Mouse (Mus musculus) midbrain, embryonic 16.5 days (tissue): ENCODE measurements around the gene Fnip2. TPM values are rescaled to one million over a fixed set of nuclear protein-coding genes. Genes with fewer than 3 reads are reported as not detected.

Source experiments
- ATAC-seq: fragments of 200-750 bp; cut with Nextera tagmentation; 2 replicates; pipeline ENCODE4 v1.8.0; 2017; ENCODE audit warnings: moderate TSS enrichment
- H3K27ac ChIP-seq: fragments of 300-500 bp; sonication (generic); 2 replicates; pipeline ENCODE4 v1.5.1; 2014; ENCODE audit warnings: mild to moderate bottlenecking, low read length, mixed read lengths
- H3K27me3 ChIP-seq: fragments of 300-500 bp; sonication (generic); 2 replicates; pipeline ENCODE4 v1.6.1; 2014; ENCODE audit warnings: low read depth, low read length, mixed read lengths; ENCODE audit not compliant: control insufficient read depth, insufficient read depth
- H3K36me3 ChIP-seq: fragments of 300-500 bp; sonication (generic); 2 replicates; pipeline ENCODE4 v1.6.1; 2014; ENCODE audit warnings: mild to moderate bottlenecking, low read length, moderate library complexity, mixed read lengths; ENCODE audit not compliant: control insufficient read depth, insufficient read depth
- H3K4me1 ChIP-seq: fragments of 300-500 bp; sonication (generic); 2 replicates; pipeline ENCODE4 v1.6.1; 2014; ENCODE audit warnings: mild to moderate bottlenecking, low read length, mixed read lengths; ENCODE audit not compliant: control insufficient read depth, insufficient read depth
- H3K4me2 ChIP-seq: fragments of 300-500 bp; sonication (generic); 2 replicates; pipeline ENCODE4 v1.6.1; 2014; ENCODE audit warnings: mild to moderate bottlenecking, low read length, mixed read lengths
- H3K4me3 ChIP-seq: fragments of 300-500 bp; sonication (generic); 2 replicates; pipeline ENCODE4 v1.5.1; 2014; ENCODE audit warnings: low read depth, mild to moderate bottlenecking, low read length, moderate library complexity, mixed read lengths
- H3K9ac ChIP-seq: fragments of 300-500 bp; sonication (generic); 2 replicates; pipeline ENCODE4 v1.6.1; 2014; ENCODE audit warnings: low read depth, low read length, mixed read lengths
- H3K9me3 ChIP-seq: fragments of 300-500 bp; sonication (generic); replicated peaks from 2 replicates; pipeline ENCODE4 v1.6.1; 2014; ENCODE audit warnings: mild to moderate bottlenecking, low read length, mixed read lengths; ENCODE audit not compliant: control insufficient read depth, poor library complexity, severe bottlenecking
- WGBS: fragments of 180-500 bp; shearing (Covaris S2); extraction: QIAGEN DNeasy Blood & Tissue Kit; methylation state at CpG from one replicate; pipeline ENCODE4 v1.1.7; 2014; 5-methylcytosine and 5-hydroxymethylcytosine counted together
- polyA plus RNA-seq: library from polyadenylated mRNA; unstranded; fragments of >200 nt; fragmentation: Nextera tagmentation; extraction: Ambion mirVana; gene quantifications from 2 replicates; pipeline ENCODE4 v1.2.1, GENCODE M21; 2015

Gene Fnip2
- polyA plus RNA-seq, 1 experiment from 2014 or later: 6.9 TPM

DNA sequence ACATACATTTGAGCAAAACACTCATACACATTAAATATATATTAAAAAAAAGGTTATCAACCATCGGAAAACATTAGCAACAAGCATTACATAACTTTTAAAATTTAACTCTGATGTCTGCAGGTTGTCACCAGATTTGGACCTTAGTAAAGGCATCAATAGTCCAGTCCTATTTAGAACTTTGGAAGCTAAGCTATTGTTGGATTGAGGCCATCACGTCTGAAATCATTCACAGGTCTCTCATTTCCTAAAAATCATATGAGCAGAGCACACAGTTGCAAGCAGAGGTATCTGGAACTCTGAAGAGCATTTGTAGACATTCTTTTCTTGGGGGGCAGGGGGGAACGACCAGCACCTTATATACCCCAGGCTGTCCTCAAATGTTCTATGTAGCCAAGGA, 28.5 kb downstream of the Fnip2 start:
- no peaks in the 10 kb centered on the region for H3K36me3 ChIP-seq
- no peak for ATAC-seq
- H3K4me2 ChIP-seq: no peak overlapping the region
- H3K27me3 ChIP-seq: no peaks in the 10 kb centered on the region
- 95% methylated on average over 3 of the region's 3 CpGs for WGBS
- no peak overlapping the region for H3K27ac ChIP-seq
- H3K4me3 ChIP-seq: no peak overlapping the region
- no peaks in the 10 kb centered on the region for H3K4me1 ChIP-seq
- H3K9me3 ChIP-seq: no peaks in the 10 kb centered on the region
- no peak overlapping the region for H3K9ac ChIP-seq

DNA sequence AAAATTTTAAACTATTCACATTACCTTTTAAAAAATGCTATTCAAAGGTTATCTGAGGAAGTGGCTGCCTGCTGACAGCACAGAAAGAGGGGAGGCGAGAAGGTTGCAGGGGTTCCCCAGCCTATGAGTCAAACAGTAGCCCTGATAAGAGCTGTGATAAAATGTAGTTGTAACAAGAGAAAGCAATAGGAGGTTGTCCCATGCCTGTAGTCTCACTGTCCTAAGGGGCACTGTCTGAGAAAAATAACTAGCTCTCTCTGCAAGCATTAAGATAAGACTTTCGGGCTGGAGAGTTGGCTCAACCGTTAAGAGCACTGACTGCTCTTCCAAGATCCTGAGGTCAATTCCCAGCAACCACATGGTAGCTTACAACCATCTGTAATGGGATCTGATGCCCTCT, 29.3 kb downstream of the Fnip2 start:
- no peak overlapping the region for H3K4me2 ChIP-seq
- no peak overlapping the region for H3K9ac ChIP-seq
- no peaks in the 10 kb centered on the region for H3K27me3 ChIP-seq
- no peaks in the 10 kb centered on the region for H3K4me1 ChIP-seq
- no peaks in the 10 kb centered on the region for H3K36me3 ChIP-seq
- WGBS: 88% methylated on average over 3 of the region's 3 CpGs
- no peak for ATAC-seq
- no peak overlapping the region for H3K4me3 ChIP-seq
- no peaks in the 10 kb centered on the region for H3K9me3 ChIP-seq
- H3K27ac ChIP-seq: no peak overlapping the region

DNA sequence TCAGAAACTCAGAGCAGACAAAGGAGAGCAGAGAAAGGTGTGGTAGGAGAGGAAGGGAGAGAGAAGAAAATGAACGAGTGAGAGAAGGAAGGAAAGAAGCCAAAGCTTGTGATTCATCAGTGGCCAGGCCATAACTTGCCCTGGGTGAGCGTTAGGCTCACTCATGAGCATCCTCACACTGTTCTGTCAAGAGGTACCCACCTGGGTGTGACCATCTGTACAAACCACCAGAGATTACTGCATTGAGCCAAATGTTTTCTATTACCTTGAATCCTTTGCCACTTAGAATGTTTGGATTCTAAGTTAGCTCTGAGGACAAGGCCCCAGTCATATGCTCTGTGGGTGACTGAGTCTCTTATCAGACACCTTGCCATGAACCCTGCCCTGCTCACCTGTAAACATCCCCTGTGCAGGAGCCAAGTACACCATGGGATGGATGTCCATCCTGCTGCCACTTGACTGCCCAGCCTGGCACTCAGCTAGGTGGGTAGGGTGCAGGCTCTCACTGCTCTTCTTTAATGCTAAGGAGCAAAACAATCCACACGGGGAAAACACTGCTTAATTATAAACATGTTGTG, 29.9 kb downstream of the Fnip2 start:
- Histone ChIP-seq H3K4me3 (no peak overlapping the region), H3K36me3 (no peaks in the 10 kb centered on the region), H3K27me3 (no peaks in the 10 kb centered on the region), H3K9me3 (no peaks in the 10 kb centered on the region), H3K9ac (no peak overlapping the region), H3K4me1 (no peaks in the 10 kb centered on the region), H3K4me2 (no peak overlapping the region), H3K27ac (no peak overlapping the region)
- 88% methylated on average over 3 of the region's 3 CpGs for WGBS
- ATAC-seq: no peak

DNA sequence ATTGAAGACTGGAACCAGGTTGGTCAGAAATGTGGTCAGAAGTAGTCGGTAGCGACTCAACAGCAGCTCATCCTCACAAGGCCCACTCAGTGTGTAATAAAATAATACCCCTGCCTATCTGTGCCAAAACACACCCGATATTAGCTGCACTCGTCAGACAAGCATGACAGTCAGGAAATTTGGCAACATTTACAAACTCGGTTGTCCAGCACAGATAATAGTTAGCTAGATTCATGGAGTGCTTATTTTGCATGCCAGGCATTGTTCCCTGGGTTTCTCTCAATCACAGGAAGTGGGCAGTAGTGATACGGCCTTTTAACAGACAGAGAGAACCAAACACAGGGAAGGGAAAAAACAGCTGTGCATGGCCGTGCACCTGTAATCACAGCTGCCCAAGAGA, 30.6 kb downstream of the Fnip2 start:
- H3K27ac ChIP-seq: no peak overlapping the region
- WGBS: 88% methylated on average over 7 of the region's 7 CpGs
- no peaks in the 10 kb centered on the region for H3K27me3 ChIP-seq
- no peaks in the 10 kb centered on the region for H3K4me1 ChIP-seq
- H3K4me2 ChIP-seq: no peak overlapping the region
- H3K9me3 ChIP-seq: no peaks in the 10 kb centered on the region
- no peak overlapping the region for H3K9ac ChIP-seq
- H3K36me3 ChIP-seq: no peaks in the 10 kb centered on the region
- no peak for ATAC-seq
- no peak overlapping the region for H3K4me3 ChIP-seq

DNA sequence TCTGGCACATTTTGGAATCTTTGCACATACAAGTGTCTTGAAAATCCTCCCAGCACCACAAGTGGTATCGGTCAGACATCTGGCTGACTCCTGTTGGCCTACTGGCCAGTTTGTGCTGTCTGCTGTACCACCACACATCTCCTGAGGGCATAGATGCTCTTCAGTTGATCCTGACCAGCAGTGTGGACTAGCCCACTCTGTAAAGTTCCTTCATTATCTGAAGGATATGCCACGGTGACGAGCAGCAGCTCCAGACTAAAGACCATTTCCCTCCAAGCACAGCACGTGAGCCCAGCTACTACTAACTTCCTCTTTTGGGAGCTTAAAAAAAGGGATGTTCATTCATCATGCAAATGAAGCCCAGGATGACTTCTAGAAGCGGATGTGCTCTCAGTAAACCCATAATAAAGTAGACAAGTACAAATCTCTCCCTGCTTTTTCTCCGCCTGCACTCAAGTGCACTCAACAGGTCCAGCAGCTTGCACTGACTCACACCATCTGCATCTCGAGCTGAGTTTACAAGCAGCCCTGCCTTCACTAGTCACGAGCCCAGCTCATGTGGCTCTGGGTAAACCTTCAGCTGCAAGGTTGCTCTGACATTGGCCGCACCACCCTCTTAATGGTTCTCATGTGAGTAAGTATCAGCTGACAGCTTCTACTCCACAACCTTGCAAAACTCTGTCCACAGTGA, 35.9 kb downstream of the Fnip2 start:
- Histone ChIP-seq H3K4me1 (no peaks in the 10 kb centered on the region; the same call in 1 of the 2 replicates), H3K9ac (no peak overlapping the region), H3K36me3 (no peaks in the 10 kb centered on the region), H3K27ac (no peak overlapping the region), H3K9me3 (no peaks in the 10 kb centered on the region), H3K27me3 (no peaks in the 10 kb centered on the region), H3K4me2 (no peak overlapping the region), H3K4me3 (no peak overlapping the region)
- no peak for ATAC-seq
- WGBS: 81% methylated on average over 9 of the region's 9 CpGs

DNA sequence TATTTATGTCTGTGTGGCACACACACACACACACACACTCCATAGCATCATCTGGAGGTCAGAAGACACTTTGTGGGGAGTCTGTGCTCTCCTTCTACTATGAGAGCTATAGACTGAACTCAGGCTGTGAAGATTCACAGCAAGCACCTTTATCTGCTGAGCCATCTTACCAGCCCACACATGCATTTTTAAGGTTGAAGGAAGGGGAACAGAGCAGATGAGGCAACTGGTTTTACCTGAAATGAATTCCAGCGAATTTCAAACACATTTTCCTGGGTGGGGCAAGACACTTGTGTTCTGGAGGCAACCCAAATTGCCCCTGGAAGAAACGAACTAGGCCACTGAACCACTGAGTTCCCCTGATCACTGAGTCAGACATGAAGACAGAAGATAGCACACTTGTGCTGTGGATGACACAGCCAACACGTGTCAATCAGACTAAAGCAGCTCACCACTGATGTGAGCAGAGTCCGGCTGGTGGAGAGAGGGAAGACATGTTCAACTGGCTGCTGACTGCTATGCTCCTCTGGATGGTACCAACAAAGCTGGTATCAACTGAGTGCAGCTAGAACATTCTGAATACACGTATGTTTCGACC, 38.0 kb downstream of the Fnip2 start:
- H3K4me2 ChIP-seq: no peak overlapping the region
- no peak for ATAC-seq
- no peaks in the 10 kb centered on the region for H3K36me3 ChIP-seq
- no peak overlapping the region for H3K4me3 ChIP-seq
- 89% methylated on average over 6 of the region's 6 CpGs for WGBS
- H3K9ac ChIP-seq: no peak overlapping the region
- no peak overlapping the region for H3K27ac ChIP-seq
- no peaks in the 10 kb centered on the region for H3K9me3 ChIP-seq
- H3K27me3 ChIP-seq: no peaks in the 10 kb centered on the region
- H3K4me1 ChIP-seq: no peaks in the 10 kb centered on the region; the same call in 1 of the 2 replicates

DNA sequence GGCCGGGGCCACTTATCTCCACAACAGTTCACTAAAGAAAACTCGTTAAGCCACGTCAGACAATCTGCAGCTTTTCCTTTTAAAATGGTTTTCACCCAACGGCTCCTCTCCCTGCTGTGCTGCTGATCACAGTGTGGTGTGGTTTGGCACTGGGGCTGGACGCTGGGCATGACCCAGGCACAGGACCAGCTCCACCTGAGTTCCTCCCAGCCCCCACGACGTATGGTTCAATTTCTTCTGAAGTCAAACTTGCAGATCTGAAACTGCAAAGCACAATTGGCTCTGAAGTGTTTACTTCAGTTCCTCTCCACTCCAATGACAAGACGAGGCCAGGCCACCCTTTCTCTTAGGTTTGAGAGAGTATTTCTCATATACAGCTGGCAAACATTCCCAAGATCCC, 39.1 kb downstream of the Fnip2 start:
- WGBS: 52% methylated on average over 8 of the region's 8 CpGs
- no peaks in the 10 kb centered on the region for H3K9me3 ChIP-seq
- no peak overlapping the region for H3K4me2 ChIP-seq
- no peaks in the 10 kb centered on the region; the same call in 1 of the 2 replicates for H3K4me1 ChIP-seq
- no peaks in the 10 kb centered on the region for H3K27me3 ChIP-seq
- ATAC-seq: no peak
- no peak overlapping the region for H3K27ac ChIP-seq
- no peaks in the 10 kb centered on the region for H3K36me3 ChIP-seq
- no peak overlapping the region for H3K4me3 ChIP-seq
- H3K9ac ChIP-seq: no peak overlapping the region

DNA sequence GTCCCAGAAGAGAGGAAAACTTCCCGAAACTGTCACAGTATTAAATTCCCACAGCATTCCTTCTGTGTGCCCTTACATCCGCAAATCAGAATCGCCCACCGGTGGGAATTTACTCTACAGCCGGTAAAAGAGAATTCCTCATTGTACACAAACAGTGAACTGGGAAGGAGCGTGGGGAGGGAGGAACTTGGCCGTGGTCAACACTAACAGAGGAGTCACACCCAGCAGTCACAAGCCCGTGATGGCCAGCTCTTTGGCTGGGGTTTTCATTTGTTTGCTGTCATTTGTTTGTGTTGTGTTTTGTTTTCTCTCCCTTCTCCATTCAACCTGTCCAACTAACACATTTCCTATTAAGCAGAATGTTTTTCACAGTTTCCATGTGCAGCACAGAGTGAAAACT, 39.7 kb downstream of the Fnip2 start:
- H3K4me3 ChIP-seq: no peak overlapping the region
- H3K27me3 ChIP-seq: no peaks in the 10 kb centered on the region
- H3K9me3 ChIP-seq: no peaks in the 10 kb centered on the region
- H3K4me1 ChIP-seq: no peaks in the 10 kb centered on the region; the same call in 1 of the 2 replicates
- no peak overlapping the region for H3K9ac ChIP-seq
- WGBS: 70% methylated on average over 8 of the region's 8 CpGs
- no peak for ATAC-seq
- no peaks in the 10 kb centered on the region for H3K36me3 ChIP-seq
- no peak overlapping the region for H3K27ac ChIP-seq
- H3K4me2 ChIP-seq: no peak overlapping the region

DNA sequence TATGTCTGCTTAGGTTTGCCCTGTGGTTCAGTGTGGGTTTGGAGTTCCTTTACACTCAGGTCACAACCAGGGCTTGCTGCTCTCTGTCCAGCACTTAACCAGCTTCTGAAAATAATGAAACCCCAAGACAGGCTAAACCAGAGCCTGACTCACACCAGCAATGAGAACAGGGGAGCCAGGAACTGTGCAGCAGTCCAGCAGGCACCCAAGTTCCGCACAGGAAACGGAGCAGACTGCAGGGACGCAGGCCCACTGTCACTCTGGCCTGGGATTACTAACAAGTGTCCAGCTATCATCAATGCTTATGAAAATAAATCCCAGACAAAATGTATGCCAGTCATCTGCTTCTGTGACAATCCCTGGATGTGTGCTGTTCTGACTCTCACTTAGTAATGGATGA, 40.1 kb downstream of the Fnip2 start:
- no peak overlapping the region for H3K9ac ChIP-seq
- H3K27ac ChIP-seq: no peak overlapping the region
- no peaks in the 10 kb centered on the region; the same call in 1 of the 2 replicates for H3K4me1 ChIP-seq
- H3K27me3 ChIP-seq: no peaks in the 10 kb centered on the region
- H3K4me2 ChIP-seq: no peak overlapping the region
- ATAC-seq: no peak
- no peaks in the 10 kb centered on the region for H3K9me3 ChIP-seq
- H3K4me3 ChIP-seq: no peak overlapping the region
- WGBS: 87% methylated on average over 3 of the region's 3 CpGs
- no peaks in the 10 kb centered on the region for H3K36me3 ChIP-seq
